Mouse (Mus musculus): ENCODE data around the gene Poc1a.

Gene Poc1a

GRCm38 (mm10) chr9:106263381-106263924 is 17.4 kb upstream of the Poc1a start:
- DNase-seq (ENCODE audit: low read depth, low spot score): no peak

DNA sequence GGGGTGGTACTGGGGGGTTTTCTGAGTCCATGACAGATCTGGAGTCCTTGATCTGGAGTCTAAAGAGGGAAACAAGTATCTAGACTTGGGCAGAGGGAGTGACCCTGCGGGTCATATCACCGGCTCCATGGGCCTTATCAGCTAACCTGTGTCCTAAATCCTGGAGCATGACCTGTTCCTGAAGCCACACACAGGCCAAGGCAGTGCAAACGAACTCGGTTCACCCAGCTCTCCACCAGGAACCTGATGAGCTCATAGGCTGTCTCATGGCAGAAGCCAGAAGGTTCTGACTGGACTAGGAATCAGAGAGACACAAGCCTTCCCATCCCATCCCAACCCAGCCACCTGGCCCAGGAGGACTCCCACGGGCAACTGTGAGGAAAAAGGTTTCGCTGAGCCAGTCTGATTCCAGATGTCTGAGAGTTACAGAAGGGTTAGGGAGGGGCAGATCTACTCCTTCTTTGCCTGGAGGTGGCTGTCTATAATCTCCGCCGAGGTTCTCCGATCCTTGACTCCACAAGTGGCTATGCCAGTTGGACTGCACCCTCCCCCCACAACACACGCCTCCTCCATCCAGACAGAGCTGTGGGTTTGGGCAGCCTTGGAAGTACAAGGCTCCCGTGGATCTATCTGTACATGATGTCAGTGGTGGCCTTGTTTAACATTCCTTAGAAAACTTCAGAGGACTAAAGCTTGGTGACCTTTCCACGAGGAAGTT is 15.3 kb upstream of the Poc1a start:
- no peak for DNase-seq (ENCODE audit: low read depth, low spot score)

DNA sequence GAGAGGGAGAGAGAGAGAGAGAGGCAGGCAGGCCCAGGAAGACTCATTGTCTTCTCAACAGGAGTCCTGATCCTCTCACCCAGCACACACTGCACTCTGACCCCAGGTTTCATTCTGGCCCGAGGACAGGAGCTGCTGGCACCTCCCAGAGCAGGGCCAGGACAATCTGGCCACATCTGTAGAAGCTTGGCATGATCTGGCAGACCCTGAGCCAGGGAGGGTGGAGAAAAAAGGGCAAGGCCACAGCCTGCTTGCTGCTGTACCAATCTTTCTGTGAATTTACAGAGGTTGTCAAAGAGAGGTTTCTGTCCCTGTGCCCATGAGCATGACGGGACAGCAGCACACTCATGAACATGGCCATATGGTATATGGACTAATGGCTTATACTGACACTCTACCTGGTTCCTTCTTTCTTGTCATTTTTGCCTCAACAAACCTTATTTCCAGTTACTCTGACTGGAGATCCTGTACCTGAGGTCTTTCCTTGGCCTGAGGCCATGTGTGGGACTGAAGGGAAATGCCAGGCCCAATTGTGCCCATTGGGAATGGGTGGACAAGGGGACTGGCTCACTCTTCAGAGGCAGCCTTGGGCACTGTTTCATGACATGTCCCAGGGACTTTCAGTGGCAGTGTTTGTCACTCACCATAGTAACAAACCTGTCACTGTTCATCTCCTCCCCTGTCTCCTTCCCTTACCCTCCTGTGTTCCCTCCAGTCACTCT is 13.8 kb upstream of the Poc1a start:
- no peak for DNase-seq (ENCODE audit: low read depth, low spot score)

DNA sequence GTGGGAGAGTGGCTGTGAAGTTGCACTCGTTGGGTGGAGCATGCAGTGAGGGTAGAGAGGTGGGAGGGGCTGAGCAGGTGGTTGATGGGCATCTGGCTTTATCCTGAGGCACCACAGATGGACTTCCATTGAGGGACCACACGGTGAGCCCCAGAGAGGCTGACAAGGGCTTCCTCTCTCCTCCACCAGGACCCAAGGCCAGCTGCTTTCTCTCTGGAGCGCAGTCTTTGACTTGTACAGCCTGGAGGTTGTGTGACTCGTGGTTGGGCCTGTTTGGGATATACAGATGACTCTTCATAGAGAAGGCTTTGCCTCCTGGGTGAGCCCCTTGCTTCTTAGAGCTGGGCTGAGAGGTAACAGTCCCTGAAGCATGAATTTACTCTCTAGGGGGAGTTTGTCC is 12.4 kb upstream of the Poc1a start:
- no peak for DNase-seq (ENCODE audit: low read depth, low spot score)

DNA sequence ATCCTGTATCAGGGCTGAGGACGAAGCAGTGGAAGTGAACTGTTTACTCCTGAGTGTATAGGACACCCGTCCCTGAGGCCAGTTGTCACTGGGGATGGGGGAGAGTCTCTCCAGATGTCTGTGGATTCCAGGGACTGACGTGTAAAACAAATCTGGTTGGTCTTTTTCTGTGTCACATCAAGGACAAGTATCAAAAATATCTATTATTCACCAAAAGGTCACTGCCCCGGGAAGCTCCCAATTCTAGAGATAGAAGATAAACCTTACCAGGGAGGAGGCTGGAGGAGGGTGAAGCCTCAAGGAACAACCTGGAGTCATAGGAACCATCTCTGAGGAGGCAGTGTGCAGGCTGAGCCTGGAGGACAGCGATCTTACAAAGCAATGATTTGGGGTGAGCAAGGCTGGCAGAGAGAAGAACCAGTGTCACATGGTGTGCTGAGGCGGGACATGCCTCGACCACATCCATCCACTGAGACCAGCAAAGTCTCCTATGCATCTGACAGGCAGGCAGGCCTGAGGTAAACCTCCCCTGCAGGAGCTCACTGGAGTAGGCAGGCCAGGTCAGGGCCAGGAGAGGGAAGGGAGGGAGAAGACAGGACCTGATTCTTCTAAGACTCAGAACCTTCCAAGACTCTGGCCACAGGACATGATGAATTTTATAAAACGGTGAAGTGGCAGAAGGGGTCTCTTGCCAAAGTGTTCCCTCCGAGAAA is 11.6 kb upstream of the Poc1a start:
- DNase-seq (ENCODE audit: low read depth, low spot score): no peak

DNA sequence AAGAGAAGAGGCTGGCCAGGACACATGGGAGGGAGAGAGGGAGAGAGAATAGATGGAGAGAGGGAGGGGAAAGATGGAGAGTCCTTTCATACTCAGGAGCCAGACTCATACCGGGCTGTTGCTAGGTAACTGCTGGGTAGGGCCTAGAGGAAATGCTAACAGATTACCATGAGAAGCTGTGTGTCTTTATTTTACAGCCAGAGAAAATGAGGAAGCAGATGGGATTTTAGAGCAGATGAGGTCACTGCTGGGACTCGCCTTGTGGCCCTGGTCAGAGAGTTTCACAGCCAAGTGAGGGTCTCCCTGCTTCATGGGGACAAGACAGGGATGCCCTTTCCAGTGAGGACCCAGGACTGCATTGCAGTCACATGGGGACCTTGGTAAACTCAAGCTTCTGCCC is 11.0 kb upstream of the Poc1a start:
- no peak for DNase-seq (ENCODE audit: low read depth, low spot score)

- no peak for DNase-seq (ENCODE audit: low read depth, low spot score)
Measured at GRCm38 (mm10) chr9:106270656-106271055, 10.2 kb upstream of the Poc1a start.

DNA sequence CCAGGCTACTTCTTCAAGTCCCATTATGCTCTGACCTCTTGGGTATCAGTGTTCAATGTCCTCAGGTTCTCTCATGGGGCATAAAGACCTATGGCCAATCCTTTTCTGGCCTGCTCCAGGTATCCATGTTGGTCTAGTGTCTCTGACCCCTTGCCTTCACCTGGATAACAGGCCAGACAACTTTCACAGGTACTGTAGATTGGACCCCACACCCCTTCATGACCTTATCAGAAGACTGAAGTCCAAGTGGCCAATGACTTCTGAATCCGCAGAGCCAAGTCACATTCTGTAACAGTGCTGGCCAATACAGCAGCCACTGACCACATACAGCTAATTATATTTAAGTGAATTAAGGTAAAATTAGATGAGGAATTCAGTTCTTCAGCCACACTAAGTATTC is 8.6 kb upstream of the Poc1a start:
- DNase-seq (ENCODE audit: low read depth, low spot score): no peak

DNA sequence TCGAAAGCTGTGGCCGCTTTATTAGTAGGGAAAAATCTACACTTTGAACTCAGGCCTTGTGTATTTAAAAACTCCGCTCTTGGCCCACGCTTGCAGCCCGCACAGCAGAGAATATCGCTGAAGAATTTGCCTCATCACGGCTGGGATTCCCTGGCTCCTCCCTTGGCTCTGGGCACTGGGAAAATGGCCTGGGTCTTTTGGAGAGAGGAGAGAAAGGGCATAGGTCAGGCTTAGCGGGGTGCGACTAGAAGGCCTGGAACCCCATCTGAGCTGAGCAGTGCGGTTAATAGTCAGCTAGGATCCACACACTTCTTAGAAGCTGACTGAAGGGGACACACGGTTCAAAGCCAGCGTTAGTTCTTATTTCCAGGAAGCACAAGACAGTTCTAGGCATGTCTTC is 7.6 kb upstream of the Poc1a start:
- no peak for DNase-seq (ENCODE audit: low read depth, low spot score)

DNA sequence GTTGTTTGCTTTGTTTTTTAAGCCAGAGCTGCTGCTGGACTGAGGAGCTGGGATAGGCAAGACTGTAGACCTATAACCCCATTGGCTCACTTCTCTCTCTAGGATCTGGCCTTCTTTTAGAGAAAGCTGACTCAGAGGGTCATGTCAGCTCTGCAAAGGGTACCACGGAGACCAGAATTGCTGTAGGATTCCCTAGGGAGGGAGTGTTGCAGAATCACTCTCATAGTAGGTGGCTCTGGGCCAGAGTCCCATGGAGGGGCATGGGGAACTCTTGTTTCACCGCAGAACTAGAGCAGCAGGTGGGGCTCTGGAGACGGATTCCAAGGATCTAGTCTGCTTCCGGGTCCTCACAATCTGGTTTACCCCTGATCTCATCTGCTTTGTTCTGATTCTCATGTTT is 7.1 kb upstream of the Poc1a start:
- DNase-seq (ENCODE audit: low read depth, low spot score): no peak

- DNase-seq (ENCODE audit: low read depth, low spot score): no peak
Measured at GRCm38 (mm10) chr9:106274652-106275180, 6.1 kb upstream of the Poc1a start.

DNA sequence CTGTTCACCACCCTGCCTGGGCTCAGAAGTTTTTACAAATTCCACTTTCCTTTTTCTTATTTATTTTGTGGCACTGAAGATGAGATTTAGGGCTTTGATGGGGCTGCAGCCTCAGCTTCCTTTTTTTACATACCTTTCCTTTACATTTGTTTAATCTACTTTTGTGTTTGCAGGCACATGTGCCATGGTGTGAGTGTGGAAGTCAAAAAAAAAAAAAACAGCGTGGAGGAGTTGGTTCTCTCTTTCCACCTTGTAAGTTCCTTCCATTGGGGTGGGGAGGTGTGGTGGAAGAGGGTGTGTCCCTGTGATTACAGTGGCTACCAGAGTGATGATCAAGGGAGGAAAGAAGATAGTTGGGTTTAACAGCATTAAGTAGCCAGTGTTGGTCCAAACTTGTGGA is 5.1 kb upstream of the Poc1a start:
- DNase-seq (ENCODE audit: low read depth, low spot score): no peak

DNA sequence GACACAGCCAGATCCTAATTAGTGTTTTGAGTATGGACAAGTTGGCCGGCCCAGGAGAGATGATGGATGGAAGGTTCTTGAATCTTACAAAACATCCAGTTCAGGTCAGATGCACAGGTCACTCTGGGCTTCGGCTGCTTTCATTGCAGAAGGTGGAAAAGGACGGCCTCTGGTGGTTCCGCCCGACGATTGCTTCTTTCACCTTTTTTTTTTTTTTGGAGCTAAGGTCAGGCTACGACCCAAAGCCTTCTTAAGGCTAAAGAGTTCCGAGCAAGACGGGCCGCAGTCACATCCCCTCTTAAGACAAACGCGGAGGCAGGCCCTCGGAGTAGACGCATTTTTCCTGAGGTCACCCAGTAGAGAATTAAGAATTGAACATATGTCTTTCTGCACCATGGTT is 475 bp upstream of the Poc1a start:
- DNase-seq (ENCODE audit: low read depth, low spot score): no peak

DNA sequence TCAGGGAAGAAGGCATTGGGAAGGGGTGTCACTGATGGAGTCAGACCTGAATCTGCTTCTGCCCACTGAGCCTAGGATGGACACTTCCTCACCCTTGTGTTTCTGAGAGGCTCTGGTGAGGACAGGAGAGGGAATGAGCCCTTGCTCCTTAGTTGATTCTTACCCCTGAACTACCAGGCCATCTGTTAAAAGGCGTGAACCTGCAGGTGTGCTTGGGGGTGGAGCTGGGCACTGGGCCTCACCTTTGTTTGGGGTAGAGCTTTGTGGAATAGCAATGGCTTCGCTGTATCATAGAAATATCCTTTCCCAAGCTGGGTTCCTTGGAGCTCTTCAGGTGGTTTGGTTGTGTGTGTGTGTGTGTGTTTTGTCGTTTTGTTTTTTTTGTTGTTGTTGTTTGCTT is 1.2 kb downstream of the Poc1a start:
- no peak for DNase-seq (ENCODE audit: low read depth, low spot score)

DNA sequence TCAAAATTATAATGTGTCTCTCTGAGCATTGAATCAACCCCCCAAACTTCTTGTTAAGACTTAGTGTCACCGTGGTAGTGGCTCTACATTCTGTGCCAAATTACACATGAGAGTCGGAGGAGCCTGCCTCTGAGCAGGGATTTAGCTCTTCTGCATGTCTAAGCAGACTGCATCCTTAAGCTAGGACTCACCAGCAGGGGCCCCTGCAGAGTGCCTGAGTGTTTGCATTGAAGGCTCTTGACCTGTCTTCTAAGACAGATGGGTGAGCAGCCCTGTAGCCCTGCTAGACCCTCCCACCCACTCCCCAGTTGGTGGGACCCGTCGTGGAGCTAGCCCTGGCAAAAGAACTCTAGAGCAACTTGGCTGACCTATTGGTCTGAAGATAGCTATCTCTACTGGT is 6.3 kb downstream of the Poc1a start:
- no peak for DNase-seq (ENCODE audit: low read depth, low spot score)

GRCm38 (mm10) chr9:106288864-106289263 is 8.0 kb downstream of the Poc1a start:
- DNase-seq (ENCODE audit: low read depth, low spot score): no peak

GRCm38 (mm10) chr9:106289841-106290240 is 9.0 kb downstream of the Poc1a start:
- no peak for DNase-seq (ENCODE audit: low read depth, low spot score)

DNA sequence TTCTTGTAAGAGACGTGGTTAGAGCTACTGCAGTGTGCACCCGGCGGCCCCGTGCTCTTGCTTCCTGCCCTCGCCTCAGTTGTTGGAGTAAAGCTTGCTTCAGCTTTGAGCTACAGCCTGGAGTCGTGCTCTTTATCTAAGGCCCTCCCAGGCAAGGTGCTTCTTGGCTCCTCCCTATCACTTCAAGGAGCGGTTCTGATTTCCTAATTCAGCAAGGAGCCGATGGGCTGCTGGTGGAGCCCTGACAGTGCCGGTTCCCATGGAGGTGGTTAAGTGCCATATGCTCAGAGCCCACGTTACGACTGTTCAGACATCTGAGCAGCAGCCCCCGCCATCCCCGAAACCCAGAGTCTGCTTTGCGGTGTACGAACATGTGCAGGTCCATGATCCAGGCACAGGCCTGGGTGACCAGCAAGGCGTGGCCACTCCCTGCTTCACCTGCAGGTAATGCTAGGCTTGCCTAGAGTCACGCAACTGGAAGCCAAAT is 9.8 kb downstream of the Poc1a start:
- DNase-seq (ENCODE audit: low read depth, low spot score): no peak

DNA sequence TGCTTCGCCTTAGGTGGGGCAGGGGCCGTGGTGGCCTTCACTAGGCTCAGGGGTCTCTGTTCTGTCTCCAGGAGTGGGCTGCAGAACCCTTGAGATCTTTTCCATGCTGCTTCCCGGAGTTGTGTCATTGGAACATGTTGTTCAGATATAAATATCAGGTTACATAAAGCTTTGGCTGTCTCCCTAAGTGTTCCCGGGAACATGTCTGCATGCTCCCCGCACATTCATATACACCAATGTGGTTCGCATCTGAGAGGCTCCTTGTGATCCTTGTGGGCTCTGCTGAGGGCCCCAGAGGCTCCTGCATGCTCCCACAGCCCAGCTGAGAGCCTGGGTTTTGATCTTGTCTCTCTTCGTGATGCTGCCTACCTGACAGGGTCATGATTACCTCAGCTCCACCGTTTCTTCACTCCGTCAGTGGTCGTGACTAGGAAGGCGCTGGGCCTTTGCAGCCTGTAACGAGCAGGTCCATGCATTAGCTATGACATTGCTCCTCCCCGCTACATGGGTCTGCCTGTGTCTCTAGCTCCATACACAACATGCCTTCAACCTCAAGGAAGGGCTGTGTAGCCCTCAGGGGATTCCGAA is 12.8 kb downstream of the Poc1a start:
- no peak for DNase-seq (ENCODE audit: low read depth, low spot score)

DNA sequence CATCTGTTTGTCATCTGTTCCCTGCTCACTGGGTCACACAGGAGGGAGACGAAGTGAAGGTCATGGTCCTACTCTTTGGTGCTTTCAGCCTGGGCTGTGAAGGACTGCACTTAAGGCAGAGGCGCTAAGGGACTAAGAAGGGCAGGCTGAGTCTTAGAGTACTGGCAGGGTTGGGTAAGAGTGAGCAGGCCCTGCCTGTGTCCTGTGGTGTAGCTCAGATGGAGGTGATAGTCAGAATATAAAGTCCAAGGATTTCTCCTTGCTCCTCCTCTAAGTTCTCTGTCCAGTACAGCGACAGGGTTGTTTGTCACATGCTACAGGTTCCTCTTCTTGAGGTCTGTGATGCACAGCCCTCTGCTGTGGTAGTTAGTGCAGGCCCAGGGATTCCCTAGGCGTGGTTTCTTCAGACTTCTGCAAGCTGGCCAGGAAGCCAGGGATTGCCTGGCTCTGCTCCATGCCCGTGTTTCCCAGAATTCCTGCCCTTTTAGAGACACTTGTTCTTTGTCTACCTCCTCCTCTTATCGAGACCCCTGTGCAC is 15.8 kb downstream of the Poc1a start:
- no peak for DNase-seq (ENCODE audit: low read depth, low spot score)

DNA sequence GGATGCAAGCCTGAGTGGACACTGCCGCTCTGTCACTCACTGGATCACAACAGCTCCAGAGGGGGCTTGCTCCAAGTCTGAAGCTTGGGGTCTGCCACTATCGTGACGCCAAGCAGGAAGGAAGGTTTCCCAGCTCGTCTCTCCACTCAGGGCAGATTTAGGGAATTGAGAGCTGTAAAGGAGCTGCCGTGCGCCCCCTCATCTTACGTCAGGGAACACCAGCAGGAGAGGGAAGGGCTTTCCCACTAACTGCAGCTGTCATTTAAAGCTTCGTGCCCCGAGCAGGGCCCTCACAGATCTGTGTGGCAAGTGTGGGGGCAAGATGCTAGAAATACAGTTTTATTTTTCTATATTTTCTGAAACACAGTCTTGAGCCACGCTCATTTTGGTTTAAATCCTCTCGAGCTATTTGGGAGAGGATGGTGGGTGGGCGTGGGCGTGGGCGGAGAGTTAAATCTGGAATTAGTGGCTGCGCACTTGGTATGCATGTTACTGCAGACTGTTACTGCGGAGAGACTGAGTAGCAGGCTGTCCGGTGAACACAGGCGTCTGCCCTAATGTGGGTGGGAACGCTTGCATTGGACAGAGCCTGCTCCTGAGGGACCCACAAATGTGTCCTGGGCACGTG is 19.4 kb downstream of the Poc1a start:
- DNase-seq (ENCODE audit: low read depth, low spot score): no peak

All from WW6 (cell line).